Mouse (Mus musculus): ENCODE results near the gene Lmo2.

Gene Lmo2

DNA sequence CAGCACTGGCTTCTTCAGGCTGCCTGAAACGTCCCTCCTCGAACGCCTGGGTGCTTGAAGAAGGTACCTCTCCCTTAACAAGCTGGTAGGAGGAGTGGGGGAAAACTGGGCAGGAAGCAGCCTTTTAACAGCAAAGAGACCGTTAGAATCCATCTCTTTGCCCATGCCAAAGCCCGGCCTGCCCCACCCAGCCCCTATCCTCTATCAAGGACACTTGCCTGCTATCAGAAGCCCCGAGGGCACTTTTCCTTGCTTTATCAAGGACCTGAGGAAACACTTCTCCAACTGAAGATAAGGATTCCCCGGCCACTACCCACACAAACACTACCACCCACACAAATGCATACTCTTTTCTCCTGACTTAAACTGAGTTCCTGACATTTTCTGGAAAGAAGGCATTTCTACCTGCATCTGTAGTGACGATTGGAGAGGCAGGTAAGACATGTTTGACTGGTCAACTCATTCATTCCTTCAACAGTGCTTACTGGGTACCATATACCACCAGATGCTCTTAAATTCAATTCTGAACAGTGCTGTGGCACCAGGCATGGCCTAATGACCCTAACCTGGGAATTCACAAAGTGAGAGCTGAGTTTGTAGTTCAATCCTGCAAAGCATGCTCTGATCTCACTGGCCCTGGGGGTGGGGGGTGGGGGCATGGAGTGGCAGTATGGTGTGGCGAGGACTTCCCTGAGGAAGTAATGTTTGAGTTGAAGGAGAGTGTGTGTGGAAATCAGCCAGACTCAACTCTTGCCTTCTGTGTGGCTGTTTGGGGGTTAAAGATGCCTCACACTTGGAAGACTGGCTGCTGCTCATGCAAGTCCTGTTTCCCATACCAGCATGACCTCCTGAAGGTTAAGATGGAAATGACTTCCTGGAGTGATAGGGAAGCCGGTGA lies at the start of gene Lmo2:
TSS of gene Lmo2 (plus strand) at position 338 of the 898 bp plus-strand sequence.
- DNase-seq (ENCODE audit: low spot score), result peak; percentile 77

DNA sequence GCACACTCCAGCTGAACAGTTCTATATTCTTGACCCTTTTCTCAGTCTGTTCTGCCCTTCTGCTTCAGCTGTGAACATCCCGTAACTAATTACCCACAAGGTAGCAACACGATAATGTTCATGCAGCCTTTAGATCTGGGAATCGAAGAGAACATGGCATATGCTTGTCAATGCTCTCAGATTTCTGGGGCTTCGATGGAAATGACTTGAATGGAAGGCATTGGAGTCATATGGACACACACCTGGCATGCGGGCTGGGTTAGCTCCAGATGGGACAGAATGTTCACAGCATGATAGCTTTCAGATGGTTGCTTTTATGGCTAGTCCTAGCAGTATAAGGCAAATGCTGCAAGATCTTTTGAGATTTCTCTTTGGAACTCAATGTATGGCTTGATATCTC lies 47.2 kb upstream of the Lmo2 start:
- no peak for DNase-seq (ENCODE audit: low spot score)

DNA sequence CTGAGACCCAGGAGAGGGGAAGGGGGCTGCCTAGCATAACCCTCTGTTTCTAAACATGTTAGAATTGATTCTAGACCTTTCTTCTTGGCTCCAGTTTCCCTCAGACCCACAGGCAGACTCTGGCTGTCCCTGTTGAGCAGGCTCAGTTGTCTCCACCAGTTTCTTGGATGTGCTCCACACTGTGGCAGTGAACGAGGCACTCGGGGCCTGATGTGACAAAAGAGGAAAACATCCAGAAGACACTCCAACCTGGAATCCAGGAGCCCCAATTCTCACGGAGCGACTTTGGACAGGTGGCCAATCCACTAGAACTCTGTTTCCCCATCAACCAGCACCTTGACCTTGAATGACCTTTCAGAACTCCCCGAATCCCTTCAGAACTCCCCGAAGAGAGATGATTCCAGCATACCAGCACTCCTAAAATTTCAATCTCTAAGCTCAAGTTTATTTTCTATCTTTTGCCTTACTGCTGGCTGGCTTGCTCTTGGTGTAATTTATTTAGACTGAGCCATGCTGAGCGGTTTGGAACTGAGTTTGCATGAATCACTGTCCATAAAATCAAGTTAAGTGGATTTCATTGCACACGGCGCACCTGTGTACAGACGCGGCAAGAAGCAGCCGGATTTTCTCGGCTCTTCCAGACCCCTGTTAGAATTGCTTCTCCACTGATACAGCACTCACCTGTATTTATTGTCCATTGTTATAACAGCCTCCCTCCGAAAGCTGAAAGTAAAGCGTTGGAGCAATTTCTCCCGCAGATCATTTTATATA lies 45.1 kb upstream of the Lmo2 start:
- no peak for DNase-seq (ENCODE audit: low spot score)

DNA sequence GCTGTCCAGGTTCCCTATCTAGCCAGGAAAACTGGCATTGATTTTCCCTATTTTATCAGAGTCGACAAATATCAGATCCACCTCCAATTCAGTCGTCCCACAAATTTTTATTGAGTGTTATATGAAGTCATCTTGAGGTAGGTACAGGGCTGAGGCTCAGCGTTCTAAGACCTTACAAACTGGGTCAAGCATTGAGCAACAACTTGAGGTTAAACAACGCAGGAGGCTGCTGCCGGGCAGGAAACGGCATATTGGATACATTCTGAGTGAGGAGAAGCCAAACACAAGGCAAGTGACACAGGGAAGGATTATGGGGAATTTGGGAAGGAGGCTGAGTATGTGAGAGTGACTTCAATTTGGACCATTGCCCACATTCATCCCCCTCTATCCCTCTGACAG lies 44.5 kb upstream of the Lmo2 start:
- DNase-seq (ENCODE audit: low spot score), result no peak

DNA sequence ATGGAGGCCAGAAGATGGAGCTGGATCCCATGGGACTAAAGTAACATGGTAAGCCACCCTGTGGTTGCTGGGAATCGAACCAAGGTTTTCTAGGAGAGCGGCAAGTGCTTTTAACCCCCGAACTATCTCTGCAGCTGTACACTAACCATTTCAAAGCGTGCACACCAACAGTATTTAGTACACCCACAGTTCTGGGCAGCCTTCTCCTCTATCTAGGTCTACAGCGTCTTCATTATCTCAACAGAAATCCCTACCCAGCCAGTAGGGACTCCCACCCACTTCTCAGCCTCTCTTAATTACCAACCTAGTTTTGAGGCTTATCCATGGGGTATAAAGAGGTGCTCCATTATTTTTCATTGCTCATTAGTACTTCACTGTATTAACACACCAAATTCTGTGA lies 41.7 kb upstream of the Lmo2 start:
- no peak for DNase-seq (ENCODE audit: low spot score)

DNA sequence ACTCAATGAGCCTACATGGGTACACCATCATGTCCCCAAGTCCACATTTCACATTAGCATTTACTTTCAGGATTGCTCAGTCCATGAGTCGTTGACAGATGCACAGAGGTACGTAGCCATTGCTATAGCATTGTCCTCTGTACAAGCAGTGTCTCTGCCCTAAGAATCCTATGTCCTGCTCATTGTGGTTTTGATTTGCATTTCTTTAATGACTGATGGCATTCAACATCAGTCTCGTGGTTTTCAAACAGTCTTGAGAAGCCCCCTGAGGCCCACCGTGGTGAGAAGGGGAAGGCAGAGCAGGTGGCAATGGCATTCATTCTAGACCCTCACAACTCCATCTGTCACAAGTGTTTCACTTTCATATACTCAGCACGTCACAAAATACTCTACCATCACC lies 40.4 kb upstream of the Lmo2 start:
- DNase-seq (ENCODE audit: low spot score), result no peak

DNA sequence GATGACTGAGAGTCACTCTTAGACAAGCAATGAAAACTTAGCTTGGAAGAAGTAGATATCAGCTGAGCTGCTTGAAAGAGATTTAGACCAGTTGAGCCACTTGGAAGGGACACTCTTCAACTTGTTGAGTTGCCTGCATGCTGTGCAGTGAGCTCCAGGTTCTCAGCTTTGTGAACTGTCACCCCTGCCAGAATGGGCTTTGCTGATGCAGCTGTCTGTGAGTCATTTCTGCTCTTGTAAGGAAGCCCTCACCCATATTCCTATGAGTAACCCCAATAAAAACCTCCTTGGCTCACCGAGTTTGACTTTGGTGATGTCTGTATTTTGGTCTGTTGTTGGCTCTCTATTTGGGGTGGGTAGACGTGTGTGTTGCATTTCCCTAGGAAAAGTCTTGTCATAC lies 39.4 kb upstream of the Lmo2 start:
- DNase-seq (ENCODE audit: low spot score), result no peak

DNA sequence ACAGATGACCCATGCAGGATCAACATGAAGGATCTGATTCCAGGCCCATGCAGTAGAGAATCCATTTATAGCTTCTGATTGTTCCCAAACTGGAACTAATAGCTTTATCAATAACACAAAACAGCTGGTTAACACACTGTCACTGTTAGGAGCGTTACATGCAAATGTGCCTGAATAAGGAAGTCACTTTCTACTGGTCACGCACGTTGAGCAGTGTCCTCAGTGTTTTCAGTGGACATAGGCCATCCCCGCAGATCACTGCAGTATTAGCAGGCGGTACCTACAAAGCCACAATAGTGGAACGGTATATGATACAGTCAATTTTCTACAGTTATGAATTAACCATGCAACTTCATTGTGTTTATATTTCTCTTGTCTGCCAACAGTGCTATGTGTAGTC lies 38.3 kb upstream of the Lmo2 start:
- DNase-seq (ENCODE audit: low spot score), result no peak

DNA sequence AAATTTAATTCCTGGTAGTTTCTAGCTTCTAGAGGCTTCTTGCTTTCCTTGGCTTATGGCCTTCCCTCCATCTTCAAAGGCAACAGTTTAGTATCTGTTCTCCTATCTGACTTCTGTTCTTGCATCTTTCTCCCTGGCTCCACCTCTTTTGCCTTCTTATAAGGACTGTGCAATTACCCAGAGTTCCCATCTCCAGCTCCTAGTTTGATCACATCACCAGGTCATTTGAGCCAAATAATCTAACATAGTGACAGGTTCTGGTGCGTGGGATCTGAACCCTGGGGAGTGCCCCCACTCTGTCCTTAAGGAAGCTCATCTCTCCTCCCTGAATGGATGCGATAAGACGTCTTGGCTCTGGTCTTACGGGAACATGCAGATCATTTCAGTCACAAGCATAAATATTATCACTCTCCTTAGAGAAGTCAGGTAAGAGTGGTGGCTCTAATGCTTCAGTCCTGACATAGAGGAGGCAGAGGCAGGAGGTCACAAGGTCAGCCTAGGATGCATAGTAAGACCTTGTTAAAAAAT lies 31.1 kb upstream of the Lmo2 start:
- peak; percentile 62 for DNase-seq (ENCODE audit: low spot score)

DNA sequence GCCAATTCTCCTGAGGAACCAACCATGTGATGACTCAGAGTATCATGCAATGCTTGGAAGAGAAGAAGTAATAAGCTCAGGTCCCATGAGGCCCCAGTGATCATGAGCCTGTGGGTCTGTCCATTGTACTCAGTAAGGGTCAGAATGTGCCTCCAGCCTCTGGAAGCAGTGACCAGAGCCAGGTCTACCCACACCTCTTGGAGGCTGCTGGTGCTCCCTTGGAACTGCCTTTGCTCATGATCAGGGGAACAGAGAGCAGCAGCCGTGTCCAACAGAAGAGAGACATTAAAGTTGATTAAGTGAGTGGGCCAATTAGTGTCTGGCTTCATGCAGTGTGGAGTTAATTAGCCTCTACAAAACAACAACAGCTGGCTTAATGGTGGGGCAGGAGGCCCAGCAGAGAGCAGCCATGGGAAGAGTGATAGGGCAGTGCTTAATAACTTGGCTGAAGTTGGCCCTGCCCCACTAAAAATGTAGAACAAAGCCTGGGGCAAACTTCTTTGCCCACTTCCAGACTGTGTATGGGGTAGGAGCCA lies 30.1 kb upstream of the Lmo2 start:
- no peak for DNase-seq (ENCODE audit: low spot score)

DNA sequence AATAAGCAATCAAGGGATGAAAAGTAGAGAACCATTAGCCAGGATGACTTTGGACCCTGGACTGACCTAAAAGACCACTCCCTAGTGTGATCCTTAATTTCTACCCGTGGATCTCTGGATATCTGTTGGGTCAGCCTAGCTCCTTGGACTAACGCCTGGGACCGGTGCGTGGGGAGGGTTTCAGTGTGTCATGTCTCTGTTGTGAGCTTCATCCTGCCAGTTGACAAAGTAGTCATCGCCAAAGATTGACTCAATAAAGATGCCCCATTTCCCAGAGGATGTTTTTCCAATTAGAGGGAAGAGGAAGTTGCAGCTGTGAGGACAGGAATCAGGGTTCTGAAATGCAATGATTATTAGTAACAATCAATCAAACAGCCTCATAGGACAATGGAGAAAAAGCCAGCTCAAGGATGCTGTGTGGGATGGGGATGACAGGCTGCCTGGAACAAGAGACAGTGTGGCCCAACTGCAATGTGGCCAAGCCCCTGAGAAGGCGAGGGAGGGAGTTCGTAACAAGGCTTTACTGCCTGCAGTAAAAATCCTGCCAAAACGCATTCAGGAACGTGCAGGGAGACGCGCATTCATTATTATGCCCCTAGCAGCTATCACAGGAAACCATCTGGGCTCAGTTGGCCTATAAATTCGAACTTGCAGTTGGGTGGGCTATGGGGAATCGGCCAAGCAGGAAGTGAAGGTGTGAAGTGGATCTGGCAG lies 27.3 kb upstream of the Lmo2 start:
- no peak for DNase-seq (ENCODE audit: low spot score)

DNA sequence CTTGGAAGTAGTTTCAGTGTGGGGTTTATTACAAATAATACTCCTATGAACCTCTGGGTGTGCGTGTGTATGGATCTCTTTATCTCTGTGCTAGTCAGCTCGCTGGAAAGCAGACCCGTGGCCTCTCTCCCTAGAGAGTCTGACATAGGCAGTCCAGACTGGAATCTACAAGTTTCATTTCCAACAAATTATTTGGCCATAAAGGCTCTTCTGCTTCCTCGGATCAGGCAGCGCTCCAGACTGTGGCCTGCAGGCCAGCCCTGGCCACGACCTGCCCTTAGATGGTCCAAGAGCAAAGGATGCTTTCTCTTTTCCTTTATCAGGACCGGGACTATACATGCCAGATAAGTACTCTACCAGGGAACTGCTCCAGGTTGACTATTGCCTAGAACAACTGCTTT lies 26.3 kb upstream of the Lmo2 start:
- no peak for DNase-seq (ENCODE audit: low spot score)

DNA sequence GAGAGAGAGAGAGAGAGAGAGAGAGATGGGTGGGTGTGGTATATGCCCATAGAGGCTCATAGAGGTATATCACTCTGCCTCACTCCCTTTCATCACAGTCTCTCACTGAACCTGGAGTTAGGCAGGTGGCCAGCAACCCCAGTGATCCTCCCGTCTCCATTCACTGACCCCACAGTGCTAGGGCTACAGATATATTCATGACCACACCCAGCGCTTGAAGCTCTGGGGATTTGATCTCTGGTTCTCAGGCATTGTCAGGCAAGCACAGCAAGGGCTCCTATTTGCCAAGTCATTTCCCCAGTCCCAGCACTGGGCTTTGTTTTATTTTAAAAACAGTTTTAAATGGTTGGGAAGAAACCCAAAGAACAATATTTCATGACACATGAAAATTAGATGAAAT lies 25.8 kb upstream of the Lmo2 start:
- no peak for DNase-seq (ENCODE audit: low spot score)

DNA sequence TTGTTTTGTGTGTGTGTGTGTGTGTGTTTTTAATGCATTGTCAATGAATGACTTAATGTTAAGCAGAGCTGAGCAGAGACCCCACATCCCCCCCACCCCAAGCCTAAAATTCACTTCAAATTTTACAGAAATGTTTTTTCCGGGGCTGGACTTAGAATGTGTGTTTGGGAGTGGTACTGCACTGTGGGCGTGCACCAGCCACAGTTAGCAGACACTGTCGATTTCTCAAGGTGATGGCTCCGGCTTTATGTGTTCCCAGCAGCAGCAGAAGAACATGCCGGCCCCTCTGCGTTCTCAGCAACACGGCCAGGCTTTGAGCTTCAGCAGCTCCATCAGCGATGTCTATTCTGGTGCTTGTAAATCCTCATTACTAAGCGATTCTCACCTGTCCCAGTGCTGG lies 25.3 kb upstream of the Lmo2 start:
- no peak for DNase-seq (ENCODE audit: low spot score)

DNA sequence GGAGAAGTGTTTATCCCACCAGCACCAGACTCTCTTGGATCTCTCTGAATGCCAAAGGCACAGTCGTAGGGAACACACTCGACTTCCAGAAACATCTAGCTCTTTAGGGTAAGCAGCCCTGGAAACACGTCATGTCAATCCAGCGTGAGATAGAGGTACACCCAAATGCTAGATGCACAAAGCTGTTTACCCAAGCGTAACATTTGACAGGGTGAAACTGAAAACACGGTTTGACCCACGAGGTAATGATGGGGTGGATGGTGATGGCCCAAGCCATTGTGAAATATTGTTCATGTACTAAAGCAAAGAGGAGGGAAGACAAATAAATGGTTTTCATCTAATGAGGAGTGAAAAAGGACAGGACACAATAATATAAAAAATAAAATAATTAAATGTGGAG lies 23.5 kb upstream of the Lmo2 start:
- no peak for DNase-seq (ENCODE audit: low spot score)

DNA sequence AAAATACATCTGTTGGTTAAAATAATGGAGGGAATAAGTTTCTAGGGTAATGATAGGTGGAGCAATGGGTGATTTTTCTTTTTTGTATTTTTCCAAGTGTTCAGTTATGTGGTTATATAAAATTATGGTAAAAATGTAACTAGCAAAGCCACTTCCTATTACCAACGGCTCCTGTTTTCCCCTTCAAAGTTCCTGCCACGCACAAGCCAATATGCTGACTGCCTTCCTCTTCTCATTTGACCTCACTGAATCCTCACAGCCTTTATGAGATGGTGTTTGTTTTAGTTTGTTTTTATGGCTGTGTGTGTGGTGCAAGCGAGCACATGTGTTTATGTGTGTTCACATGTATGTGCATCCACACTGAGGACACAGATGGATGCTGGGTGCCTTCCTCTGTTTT lies 23.1 kb upstream of the Lmo2 start:
- DNase-seq (ENCODE audit: low spot score), result no peak

DNA sequence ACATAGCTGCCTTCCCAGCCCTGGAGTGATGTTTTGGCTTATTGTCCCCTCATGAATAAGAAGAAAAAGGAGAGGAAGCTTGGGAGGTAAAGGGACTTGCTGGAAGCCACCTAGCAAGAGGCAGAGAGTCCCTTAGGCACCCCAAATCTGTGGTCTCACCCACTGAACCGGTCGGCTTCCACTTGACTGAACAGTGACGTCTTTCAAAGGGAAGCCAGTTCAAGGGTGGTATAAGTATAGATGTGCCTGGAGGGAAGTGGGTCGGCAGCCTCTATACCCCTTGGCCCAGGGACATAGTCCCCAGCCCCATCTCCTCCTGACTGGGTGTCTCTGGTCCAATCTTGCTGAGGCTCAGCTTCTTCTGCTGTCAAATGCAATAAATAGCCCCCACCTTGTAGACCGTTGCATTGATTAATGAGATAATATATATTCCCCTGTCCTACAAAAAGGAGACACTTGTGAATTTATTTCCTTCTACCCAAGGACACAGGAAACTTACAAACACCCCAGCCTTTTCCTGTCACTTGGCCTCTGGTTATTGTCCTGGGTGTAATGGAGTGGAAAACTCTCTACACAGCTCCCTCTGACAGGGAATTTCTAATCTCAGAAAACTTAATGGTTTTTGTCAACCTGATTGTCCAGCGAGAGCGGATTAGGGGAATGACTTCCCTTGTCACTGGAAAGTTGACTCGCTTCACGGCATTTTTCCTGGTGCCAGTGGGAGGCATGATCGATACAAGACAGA lies 21.9 kb upstream of the Lmo2 start:
- no peak for DNase-seq (ENCODE audit: low spot score)

DNA sequence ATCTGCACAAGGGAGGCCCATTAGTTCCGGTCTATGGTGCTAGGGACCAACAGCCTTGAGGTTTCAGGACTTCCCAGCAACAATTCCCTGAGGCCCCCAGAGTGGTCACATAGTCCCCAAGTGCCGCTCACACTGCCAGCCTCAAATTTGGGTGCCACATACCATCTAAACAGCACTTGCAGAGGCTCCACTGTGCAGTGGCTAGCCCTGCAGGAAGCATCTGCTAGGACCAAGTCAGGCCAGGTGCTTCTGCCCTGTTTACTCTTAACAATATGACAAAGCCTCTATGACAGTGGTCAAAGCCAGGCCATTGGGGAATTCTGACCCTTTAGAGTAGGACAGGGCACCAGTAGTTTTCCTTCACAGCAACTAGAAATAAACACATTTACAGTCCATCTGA lies 21.1 kb upstream of the Lmo2 start:
- no peak for DNase-seq (ENCODE audit: low spot score)

DNA sequence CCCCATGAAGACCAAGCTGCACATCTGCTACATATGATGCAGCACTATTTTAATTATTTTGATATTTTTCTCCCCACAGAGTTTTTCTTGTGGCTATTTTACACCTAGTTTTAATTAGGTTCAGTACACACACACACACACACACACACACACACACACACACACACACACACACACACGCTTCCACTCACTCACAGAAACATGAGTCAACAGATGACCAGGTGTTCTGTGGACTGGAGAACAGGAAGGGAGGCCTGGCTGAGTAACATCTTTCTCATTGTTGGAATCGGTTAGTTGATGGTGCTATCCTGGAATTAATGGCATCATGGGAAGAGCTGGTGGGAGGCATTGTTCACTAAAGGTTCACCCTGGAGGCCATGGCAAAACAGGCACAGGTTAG lies 20.1 kb upstream of the Lmo2 start:
- no peak for DNase-seq (ENCODE audit: low spot score)

DNA sequence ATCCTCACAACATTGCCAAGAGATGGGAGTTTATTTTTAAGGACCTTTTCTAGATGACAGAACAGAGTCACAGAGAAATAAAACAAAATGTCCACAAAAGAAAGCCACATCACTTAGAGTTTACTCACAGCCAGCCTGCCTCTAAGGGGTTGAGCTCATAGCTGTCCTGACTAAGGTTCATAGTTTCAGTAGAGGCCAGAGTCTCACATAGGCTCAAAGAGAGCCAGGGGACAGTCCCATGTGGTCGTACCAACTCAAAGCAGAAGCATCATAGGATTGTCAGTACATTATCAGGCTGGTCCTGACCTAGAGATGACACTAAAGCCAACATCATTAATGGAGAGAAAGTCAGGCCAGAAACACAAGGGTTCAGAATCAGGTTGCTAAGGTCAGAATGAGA lies 19.2 kb upstream of the Lmo2 start:
- no peak for DNase-seq (ENCODE audit: low spot score)

DNA sequence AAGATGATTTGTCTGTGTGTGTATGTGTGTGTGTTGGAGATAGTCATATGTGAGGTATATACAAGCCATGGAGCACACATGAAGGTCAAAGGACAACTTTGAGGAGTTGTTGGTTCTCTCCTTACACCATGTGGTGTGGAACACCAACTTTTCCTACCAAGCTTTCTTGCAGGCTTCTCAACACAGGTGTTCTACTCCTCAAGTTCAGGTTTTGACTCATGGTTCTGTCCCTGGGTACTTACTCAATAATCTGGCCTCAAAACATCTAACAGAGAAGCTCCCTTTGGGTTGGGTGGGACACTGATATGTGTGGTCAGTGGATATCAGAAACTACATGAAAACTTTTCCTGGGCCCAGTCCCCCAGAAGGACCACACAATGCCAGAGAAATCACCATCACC lies 18.8 kb upstream of the Lmo2 start:
- DNase-seq (ENCODE audit: low spot score), result no peak

DNA sequence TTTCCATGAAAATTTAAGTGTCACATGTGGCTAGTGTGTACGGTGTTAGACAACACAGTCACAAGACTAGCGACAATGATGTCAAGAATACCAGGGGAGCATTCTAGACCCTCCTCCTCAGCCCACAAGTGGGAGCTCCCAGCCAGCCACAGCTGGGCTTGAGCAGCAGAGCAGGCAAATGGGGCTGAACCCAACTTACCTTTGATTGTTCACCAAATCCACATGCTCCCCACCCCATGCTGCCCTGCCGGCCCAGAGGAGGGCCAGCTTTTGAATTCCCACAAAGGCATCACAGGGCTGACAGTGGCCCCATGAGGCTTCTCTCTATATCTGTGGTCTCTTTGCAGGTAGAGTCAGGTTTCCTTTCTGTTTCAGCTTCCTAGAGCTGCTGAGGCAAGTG lies 16.7 kb upstream of the Lmo2 start:
- no peak for DNase-seq (ENCODE audit: low spot score)
